Mouse (Mus musculus): ENCODE measurements at regions not wholly inside any gene's neighbourhood (a gene's known extent, or its start where the extent isn't known, plus 50 kb on each side); places are given as distances from the start of the nearest gene placed in this dataset.

- H3K4me1 ChIP-seq (replicated peaks; ENCODE audit: control insufficient read depth, insufficient read depth, low read length), result no peaks in the 10 kb centered on the region
- H3K9me3 ChIP-seq (ENCODE audit: control insufficient read depth), result no peaks in the 10 kb centered on the region
- H3K27ac ChIP-seq (ENCODE audit: low read depth, low read length), result no peak overlapping the region
- no peak for TF ChIP-seq CTCF (IDR thresholded peaks at IDR 0.05; ENCODE audit: low read depth)
- no peak overlapping the region for H3K4me2 ChIP-seq (replicated peaks; ENCODE audit: low read depth)
- WGBS, result 34% methylated on average over 4 of the region's 4 CpGs
- ATAC-seq, result no peak
- H3K9ac ChIP-seq (ENCODE audit: low read depth, low read length), result no peak overlapping the region
- H3K4me3 ChIP-seq (ENCODE audit: low read depth, low read length), result no peak overlapping the region
- no peaks in the 10 kb centered on the region for H3K36me3 ChIP-seq (ENCODE audit: control insufficient read depth, insufficient read depth)
- H3K27me3 ChIP-seq (replicated peaks; ENCODE audit: control insufficient read depth, insufficient read depth, low read length), result no peaks in the 10 kb centered on the region
Observed at GRCm38 (mm10) chr11:114352146-114352795, 285.4 kb upstream of the Sdk2 start.

- Histone ChIP-seq H3K4me1 (replicated peaks; ENCODE audit: control insufficient read depth, insufficient read depth, low read length) (no peaks in the 10 kb centered on the region), H3K9ac (ENCODE audit: low read depth, low read length) (no peak overlapping the region), H3K27me3 (replicated peaks; ENCODE audit: control insufficient read depth, insufficient read depth, low read length) (no peaks in the 10 kb centered on the region), H3K4me3 (ENCODE audit: low read depth, low read length) (no peak overlapping the region), H3K9me3 (ENCODE audit: control insufficient read depth) (no peaks in the 10 kb centered on the region), H3K27ac (ENCODE audit: low read depth, low read length) (no peak overlapping the region), H3K4me2 (replicated peaks; ENCODE audit: low read depth) (no peak overlapping the region), H3K36me3 (ENCODE audit: control insufficient read depth, insufficient read depth) (no peaks in the 10 kb centered on the region)
- ATAC-seq, result no peak
- no peak for TF ChIP-seq CTCF (IDR thresholded peaks at IDR 0.05; ENCODE audit: low read depth)
- 73% methylated on average over 12 of the region's 12 CpGs for WGBS
Observed at GRCm38 (mm10) chr11:114336839-114337484, 270.1 kb upstream of the Sdk2 start.

GRCm38 (mm10) chr11:114335950-114336838 is 269.3 kb upstream of the Sdk2 start:
- H3K36me3 ChIP-seq (ENCODE audit: control insufficient read depth, insufficient read depth), result no peaks in the 10 kb centered on the region
- H3K27ac ChIP-seq (ENCODE audit: low read depth, low read length), result no peak overlapping the region
- H3K27me3 ChIP-seq (replicated peaks; ENCODE audit: control insufficient read depth, insufficient read depth, low read length), result no peaks in the 10 kb centered on the region
- H3K4me1 ChIP-seq (replicated peaks; ENCODE audit: control insufficient read depth, insufficient read depth, low read length), result no peaks in the 10 kb centered on the region
- TF ChIP-seq CTCF (IDR thresholded peaks at IDR 0.05; ENCODE audit: low read depth), result no peak
- ATAC-seq, result no peak
- no peak overlapping the region for H3K4me3 ChIP-seq (ENCODE audit: low read depth, low read length)
- no peak overlapping the region for H3K4me2 ChIP-seq (replicated peaks; ENCODE audit: low read depth)
- H3K9me3 ChIP-seq (ENCODE audit: control insufficient read depth), result no peaks in the 10 kb centered on the region
- WGBS, result 56% methylated on average over 10 of the region's 10 CpGs
- no peak overlapping the region for H3K9ac ChIP-seq (ENCODE audit: low read depth, low read length)

- no peak overlapping the region for H3K27ac ChIP-seq (ENCODE audit: low read depth, low read length)
- H3K36me3 ChIP-seq (ENCODE audit: control insufficient read depth, insufficient read depth), result no peaks in the 10 kb centered on the region
- no peaks in the 10 kb centered on the region for H3K4me1 ChIP-seq (replicated peaks; ENCODE audit: control insufficient read depth, insufficient read depth, low read length)
- H3K27me3 ChIP-seq (replicated peaks; ENCODE audit: control insufficient read depth, insufficient read depth, low read length), result no peaks in the 10 kb centered on the region
- no peak overlapping the region for H3K4me3 ChIP-seq (ENCODE audit: low read depth, low read length)
- H3K4me2 ChIP-seq (replicated peaks; ENCODE audit: low read depth), result no peak overlapping the region
- 67% methylated on average over 5 of the region's 5 CpGs for WGBS
- H3K9me3 ChIP-seq (ENCODE audit: control insufficient read depth), result no peaks in the 10 kb centered on the region
- no peak for ATAC-seq
- H3K9ac ChIP-seq (ENCODE audit: low read depth, low read length), result no peak overlapping the region
- no peak for TF ChIP-seq CTCF (IDR thresholded peaks at IDR 0.05; ENCODE audit: low read depth)
Observed at GRCm38 (mm10) chr11:114331579-114332150, 264.8 kb upstream of the Sdk2 start.

- no peak for TF ChIP-seq CTCF (IDR thresholded peaks at IDR 0.05; ENCODE audit: low read depth)
- 87% methylated on average over 5 of the region's 5 CpGs for WGBS
Observed at GRCm38 (mm10) chr11:114330316-114330715, 263.5 kb upstream of the Sdk2 start.

GRCm38 (mm10) chr11:114322627-114323026 is 255.8 kb upstream of the Sdk2 start:
- no peak for TF ChIP-seq CTCF (IDR thresholded peaks at IDR 0.05; ENCODE audit: low read depth)
- Histone ChIP-seq H3K9ac (ENCODE audit: low read depth, low read length) (no peak overlapping the region), H3K4me2 (replicated peaks; ENCODE audit: low read depth) (no peak overlapping the region), H3K4me1 (replicated peaks; ENCODE audit: control insufficient read depth, insufficient read depth, low read length) (no peaks in the 10 kb centered on the region), H3K27me3 (replicated peaks; ENCODE audit: control insufficient read depth, insufficient read depth, low read length) (no peaks in the 10 kb centered on the region), H3K9me3 (ENCODE audit: control insufficient read depth) (no peaks in the 10 kb centered on the region), H3K36me3 (ENCODE audit: control insufficient read depth, insufficient read depth) (no peaks in the 10 kb centered on the region), H3K27ac (ENCODE audit: low read depth, low read length) (no peak overlapping the region), H3K4me3 (ENCODE audit: low read depth, low read length) (no peak overlapping the region)
- WGBS, result 82% methylated on average over 4 of the region's 4 CpGs
- ATAC-seq, result no peak

More at GRCm38 (mm10) chr11:114330316-114330715, 263.5 kb upstream of the Sdk2 start:
- Histone ChIP-seq H3K36me3 (ENCODE audit: control insufficient read depth, insufficient read depth) (no peaks in the 10 kb centered on the region), H3K27me3 (replicated peaks; ENCODE audit: control insufficient read depth, insufficient read depth, low read length) (no peaks in the 10 kb centered on the region), H3K4me3 (ENCODE audit: low read depth, low read length) (no peak overlapping the region), H3K4me2 (replicated peaks; ENCODE audit: low read depth) (no peak overlapping the region), H3K27ac (ENCODE audit: low read depth, low read length) (no peak overlapping the region), H3K4me1 (replicated peaks; ENCODE audit: control insufficient read depth, insufficient read depth, low read length) (no peaks in the 10 kb centered on the region), H3K9ac (ENCODE audit: low read depth, low read length) (no peak overlapping the region), H3K9me3 (ENCODE audit: control insufficient read depth) (no peaks in the 10 kb centered on the region)
- ATAC-seq, result no peak
